In genomic region chr3:50628092-50628696, GRCm38 (mm10) we compare ENCODE assay signal across 12 mouse cellular contexts.
DNase-seq lines count a peak whose midpoint lies in the region; ATAC-seq and TF ChIP-seq lines count a peak whose summit lies in the region.
"Had no signal": no experiment of that assay in that cellular context is flagged by ENCODE, and none has a peak within 500 bp of the region (broad histone marks: within the 10 kb centered on the region; RNA-seq: fewer than 3 reads in every experiment).

No protein-coding gene starts in this region.

- ATAC-seq in lung, embryonic 14.5 days (ENCODE audit: insufficient read depth): no peak
- ATAC-seq in forebrain, embryonic 12.5 days (ENCODE audit: low FRiP score): no peak

- H3K9me3 ChIP-seq in lung, embryonic 14.5 days (ENCODE audit: low read depth, low read length): no peaks in the 10 kb centered on the region
- no peaks in the 10 kb centered on the region for H3K9me3 ChIP-seq in forebrain, embryonic 12.5 days
- H3K9me3 ChIP-seq: heart, embryonic 15.5 days; liver, embryonic 15.5 days; neural tube, embryonic 12.5 days had no signal

- H3K27me3 ChIP-seq in lung, embryonic 14.5 days (ENCODE audit: insufficient read depth, low read length): no peaks in the 10 kb centered on the region
- no peaks in the 10 kb centered on the region for H3K27me3 ChIP-seq in spleen, adult 2 months (ENCODE audit: control insufficient read depth, insufficient read depth, low read length)
- no peaks in the 10 kb centered on the region for H3K27me3 ChIP-seq in forebrain, embryonic 12.5 days
- H3K27me3 ChIP-seq: heart, embryonic 15.5 days; liver, embryonic 15.5 days; neural tube, embryonic 12.5 days had no signal

- TF ChIP-seq CTCF in lung, embryonic 14.5 days (IDR thresholded peaks at IDR 0.05; ENCODE audit: low read depth): no peak
- no peak for TF ChIP-seq CTCF in spleen, adult 2 months (IDR thresholded peaks at IDR 0.05; ENCODE audit: extremely low read depth, insufficient read depth, insufficient read length, insufficient replicate concordance)

- H3K9ac ChIP-seq in lung, embryonic 14.5 days: no peak overlapping the region
- H3K9ac ChIP-seq in forebrain, embryonic 12.5 days: no peak overlapping the region
- H3K9ac ChIP-seq: heart, embryonic 15.5 days; liver, embryonic 15.5 days; neural tube, embryonic 12.5 days had no signal

- H3K4me1 ChIP-seq in lung, embryonic 14.5 days (ENCODE audit: insufficient read depth): no peaks in the 10 kb centered on the region
- no peaks in the 10 kb centered on the region for H3K4me1 ChIP-seq in spleen, adult 2 months (ENCODE audit: control insufficient read depth, insufficient read depth, insufficient read length)
- H3K4me1 ChIP-seq in forebrain, embryonic 12.5 days: no peaks in the 10 kb centered on the region
- H3K4me1 ChIP-seq: heart, embryonic 15.5 days; liver, embryonic 15.5 days; neural tube, embryonic 12.5 days had no signal

- TF ChIP-seq POLR2A in spleen, adult 2 months (IDR thresholded peaks at IDR 0.05; ENCODE audit: low read depth, low read length): no peak

- H3K4me3 ChIP-seq in lung, embryonic 14.5 days (ENCODE audit: low read depth, low read length): no peak overlapping the region
- no peak overlapping the region for H3K4me3 ChIP-seq in spleen, adult 2 months (ENCODE audit: extremely low read depth, insufficient read depth, insufficient read length)
- H3K4me3 ChIP-seq in forebrain, embryonic 12.5 days (replicated peaks): no peak overlapping the region
- H3K4me3 ChIP-seq: heart, embryonic 15.5 days; liver, embryonic 15.5 days; neural tube, embryonic 12.5 days had no signal

- WGBS in lung, embryonic 14.5 days: 74% methylated on average over 9 of the region's 9 CpGs
- WGBS in spleen, adult 2 months: 18% methylated on average over 9 of the region's 9 CpGs
- 95% methylated on average over 9 of the region's 9 CpGs for WGBS in forebrain, embryonic 12.5 days

- no peak overlapping the region for H3K4me2 ChIP-seq in lung, embryonic 14.5 days
- H3K4me2 ChIP-seq in forebrain, embryonic 12.5 days: no peak overlapping the region
- H3K4me2 ChIP-seq: heart, embryonic 15.5 days; liver, embryonic 15.5 days; neural tube, embryonic 12.5 days had no signal

- H3K36me3 ChIP-seq in lung, embryonic 14.5 days (ENCODE audit: insufficient read depth): no peaks in the 10 kb centered on the region
- H3K36me3 ChIP-seq in spleen, adult 2 months (ENCODE audit: control insufficient read depth, insufficient read depth, low read length): no peaks in the 10 kb centered on the region
- H3K36me3 ChIP-seq in forebrain, embryonic 12.5 days (replicated peaks): no peaks in the 10 kb centered on the region
- H3K36me3 ChIP-seq: heart, embryonic 15.5 days; liver, embryonic 15.5 days; neural tube, embryonic 12.5 days had no signal

- peak; percentile 10 to 31 for DNase-seq in kidney, postnatal 4 days
- DNase-seq in kidney, adult 18-20 months: no peak
- peak; percentile 3 for DNase-seq in NIH3T3 (ENCODE audit: low read depth)
- DNase-seq in lung, embryonic 14.5 days: peak; percentile 49
- DNase-seq in spleen, adult 2 months (ENCODE audit: low read depth in 1 of 2, low spot score in 2 of 2): peak; percentile 27 to 64
- DNase-seq in cerebellum, adult 11-12 months: no peak
- DNase-seq in right cerebral cortex, postnatal 36 days (ENCODE audit: low spot score in 2 of 2): no peak
- DNase-seq: cerebellum, adult 2 months had no signal

- no peak overlapping the region for H3K27ac ChIP-seq in lung, embryonic 14.5 days (ENCODE audit: low read depth)
- no peak overlapping the region for H3K27ac ChIP-seq in spleen, adult 2 months (ENCODE audit: insufficient read depth, low read length)
- H3K27ac ChIP-seq in forebrain, embryonic 12.5 days: no peak overlapping the region
- H3K27ac ChIP-seq: heart, embryonic 15.5 days; liver, embryonic 15.5 days; neural tube, embryonic 12.5 days had no signal

Comparison
In these comparisons a context has a peak if more than half of its experiments do, and no peak if none do; other contexts are left out.
1. DNase-seq: peak in kidney, postnatal 4 days (2 of 2), NIH3T3 (single experiment), lung, embryonic 14.5 days (single experiment) and spleen, adult 2 months (2 of 2); none in kidney, adult 18-20 months (single experiment), cerebellum, adult 11-12 months (single experiment) and right cerebral cortex, postnatal 36 days (0 of 2).